8 mouse cellular contexts compared by ENCODE assay signal in genomic region chr4:124178401-124179018, GRCm38 (mm10).
DNase-seq lines count a peak whose midpoint lies in the region; ATAC-seq lines count a peak whose summit lies in the region.

No protein-coding gene starts in this region.

- peak overlapping the region; percentile 69 for H3K4me2 ChIP-seq in stomach, embryonic 14.5 days (replicated peaks; ENCODE audit: low read depth, low read length)

- H3K4me3 ChIP-seq in stomach, embryonic 14.5 days (ENCODE audit: low read depth, low read length) = peak overlapping the region; percentile 34

- ATAC-seq in cerebellum, adult (ENCODE audit: insufficient number of reproducible peaks, low FRiP score, low TSS enrichment) = no peak
- ATAC-seq in stomach, embryonic 14.5 days (ENCODE audit: insufficient number of reproducible peaks, insufficient read depth, low FRiP score, low read depth) = 0 out of 2 replicates have a peak, but pooled peaks have one; percentile 46

- H3K4me1 ChIP-seq in stomach, embryonic 14.5 days (ENCODE audit: control insufficient read depth, insufficient read depth, low read length) = peaks cover 3% of the 10 kb centered on the region; the same call in 1 of the 2 replicates

- peak overlapping the region; percentile 44; the same call in 1 of the 2 replicates for H3K27ac ChIP-seq in stomach, embryonic 14.5 days (ENCODE audit: low read length)

- H3K36me3 ChIP-seq in stomach, embryonic 14.5 days (ENCODE audit: control insufficient read depth, insufficient read depth, low read length) = no peaks in the 10 kb centered on the region

- whole genome bisulfite sequencing in stomach, embryonic 14.5 days = under 1% methylated on average over 50 of the region's 50 CpGs

- no peaks in the 10 kb centered on the region for H3K9me3 ChIP-seq in stomach, embryonic 14.5 days (ENCODE audit: control insufficient read depth, low read depth, low read length)

- peak; percentile 12 to 23 for DNase-seq in cerebellum, postnatal 10 days
- DNase-seq in right cerebral cortex, adult 18-20 months = peak; percentile 35
- no peak for DNase-seq in right cerebral cortex, postnatal 4 days
- peak; percentile 12 for DNase-seq in liver
- DNase-seq in cerebellum, postnatal 4 days (ENCODE audit: low spot score in 2 of 2) = no peak
- no peak for DNase-seq in urinary bladder, adult 18-20 months (ENCODE audit: low spot score in 2 of 2)

- no peak overlapping the region; the same call in 1 of the 2 replicates for H3K9ac ChIP-seq in stomach, embryonic 14.5 days (replicated peaks; ENCODE audit: low read depth, low read length)

- peaks cover 22% of the 10 kb centered on the region for H3K27me3 ChIP-seq in stomach, embryonic 14.5 days (ENCODE audit: control insufficient read depth, insufficient read depth, low read length)

Comparison
In these comparisons a context has a peak if more than half of its experiments do, and no peak if none do; other contexts are left out.
1. DNase-seq: peak in cerebellum, postnatal 10 days (2 of 2), right cerebral cortex, adult 18-20 months (single experiment) and liver (single experiment); none in right cerebral cortex, postnatal 4 days (single experiment), cerebellum, postnatal 4 days (0 of 2) and urinary bladder, adult 18-20 months (0 of 2).